Mouse (Mus musculus) heart, embryonic 12.5 days (tissue): ENCODE results near the gene Ccn2. TPM values are rescaled to one million over a fixed set of nuclear protein-coding genes. Genes with fewer than 3 reads are reported as not detected.
"Not testable (repeated sequence)": the region's sequence is repeated elsewhere in the genome, so short reads cannot be mapped to it uniquely, and the experiment has no call there.

Source experiments
- ATAC-seq: fragments of 200-750 bp; cut with Nextera tagmentation; 2 replicates; pipeline ENCODE4 v1.8.0; 2017; ENCODE audit warnings: moderate TSS enrichment, moderate library complexity; ENCODE audit not compliant: insufficient number of reproducible peaks, low FRiP score
- H3K27ac ChIP-seq: fragments of 300-500 bp; sonication (generic); 2 replicates; pipeline ENCODE4 v1.5.1; 2016; ENCODE audit warnings: mild to moderate bottlenecking, moderate library complexity; ENCODE audit not compliant: poor library complexity, severe bottlenecking
- H3K27me3 ChIP-seq: fragments of 300-500 bp; sonication (generic); replicated peaks from 2 replicates; pipeline ENCODE4 v1.6.1; 2016; ENCODE audit warnings: mild to moderate bottlenecking, moderate library complexity
- H3K36me3 ChIP-seq: fragments of 300-500 bp; sonication (generic); 2 replicates; pipeline ENCODE4 v1.6.1; 2016; ENCODE audit warnings: mild to moderate bottlenecking, moderate library complexity
- H3K4me1 ChIP-seq: fragments of 300-500 bp; sonication (generic); replicated peaks from 2 replicates; pipeline ENCODE4 v1.6.1; 2016; ENCODE audit warnings: mild to moderate bottlenecking
- H3K4me2 ChIP-seq: fragments of 300-500 bp; sonication (generic); 2 replicates; pipeline ENCODE4 v1.6.1; 2016; ENCODE audit warnings: mild to moderate bottlenecking, moderate library complexity
- H3K4me3 ChIP-seq: fragments of 300-500 bp; sonication (generic); 2 replicates; pipeline ENCODE4 v1.5.1; 2016; ENCODE audit warnings: mild to moderate bottlenecking
- H3K9ac ChIP-seq: fragments of 300-500 bp; sonication (generic); 2 replicates; pipeline ENCODE4 v1.6.1; 2016; ENCODE audit warnings: mild to moderate bottlenecking, moderate library complexity
- H3K9me3 ChIP-seq: fragments of 300-500 bp; sonication (generic); replicated peaks from 2 replicates; pipeline ENCODE4 v1.6.1; 2016; ENCODE audit warnings: mild to moderate bottlenecking, moderate library complexity
- WGBS: fragments of 180-500 bp; shearing (Covaris S2); methylation state at CpG from one replicate; pipeline ENCODE4 v1.1.7; 2016; 5-methylcytosine and 5-hydroxymethylcytosine counted together
- polyA plus RNA-seq: library from polyadenylated mRNA; unstranded; fragments of >200 nt; fragmentation: Nextera tagmentation; extraction: Ambion mirVana; gene quantifications from 2 replicates; pipeline ENCODE4 v1.2.1, GENCODE M21; 2016

Gene Ccn2
- polyA plus RNA-seq, 1 experiment from 2014 or later, result 56.8 TPM

- no peaks in the 10 kb centered on the region for H3K27me3 ChIP-seq
Measured at GRCm38 (mm10) chr10:24603035-24603434, 7.8 kb downstream of the Ccn2 start.

GRCm38 (mm10) chr10:24603727-24604126, 8.5 kb downstream of the Ccn2 start:
- Histone ChIP-seq H3K27me3 (no peaks in the 10 kb centered on the region), H3K9me3 (no peaks in the 10 kb centered on the region), H3K27ac (no peak overlapping the region), H3K36me3 (no peaks in the 10 kb centered on the region), H3K4me2 (no peak overlapping the region), H3K4me1 (no peaks in the 10 kb centered on the region), H3K9ac (no peak overlapping the region), H3K4me3 (no peak overlapping the region)
- no peak for ATAC-seq

More at GRCm38 (mm10) chr10:24603035-24603434, 7.8 kb downstream of the Ccn2 start:
- Histone ChIP-seq H3K9me3 (no peaks in the 10 kb centered on the region), H3K4me2 (no peak overlapping the region), H3K4me3 (no peak overlapping the region), H3K9ac (no peak overlapping the region), H3K27ac (no peak overlapping the region), H3K36me3 (peaks cover 3% of the 10 kb centered on the region; the same call in 1 of the 2 replicates), H3K4me1 (0 out of 2 replicates have a peak, but pooled peaks cover 3% of the 10 kb centered on the region)
- ATAC-seq, result no peak
- WGBS, result 70% methylated on average over 2 of the region's 2 CpGs

- H3K4me2 ChIP-seq, result no peak overlapping the region
- no peak overlapping the region for H3K4me3 ChIP-seq
- H3K9me3 ChIP-seq, result no peaks in the 10 kb centered on the region
- ATAC-seq, result no peak
- no peaks in the 10 kb centered on the region for H3K36me3 ChIP-seq
- no peak overlapping the region for H3K27ac ChIP-seq
- no peaks in the 10 kb centered on the region for H3K27me3 ChIP-seq
- peaks cover 7% of the 10 kb centered on the region; the same call in 1 of the 2 replicates for H3K4me1 ChIP-seq
- H3K9ac ChIP-seq, result no peak overlapping the region
- 86% methylated on average over 3 of the region's 3 CpGs for WGBS
Measured at GRCm38 (mm10) chr10:24609146-24609545, 13.9 kb downstream of the Ccn2 start.

GRCm38 (mm10) chr10:24609766-24610165, 14.5 kb downstream of the Ccn2 start:
- no peak for ATAC-seq
- 83% methylated on average over 9 of the region's 9 CpGs for WGBS

GRCm38 (mm10) chr10:24614726-24615125, 19.5 kb downstream of the Ccn2 start:
- no peaks in the 10 kb centered on the region for H3K36me3 ChIP-seq
- no peaks in the 10 kb centered on the region for H3K9me3 ChIP-seq
- 81% methylated on average over 4 of the region's 4 CpGs for WGBS
- no peak overlapping the region for H3K4me3 ChIP-seq
- peaks cover 7% of the 10 kb centered on the region; the same call in 1 of the 2 replicates for H3K4me1 ChIP-seq
- no peak overlapping the region for H3K4me2 ChIP-seq
- no peak overlapping the region for H3K9ac ChIP-seq
- H3K27me3 ChIP-seq, result no peaks in the 10 kb centered on the region
- no peak overlapping the region for H3K27ac ChIP-seq
- ATAC-seq, result no peak

More at GRCm38 (mm10) chr10:24609766-24610165, 14.5 kb downstream of the Ccn2 start:
- no peak overlapping the region for H3K9ac ChIP-seq
- no peaks in the 10 kb centered on the region for H3K27me3 ChIP-seq
- no peaks in the 10 kb centered on the region for H3K36me3 ChIP-seq
- no peaks in the 10 kb centered on the region for H3K9me3 ChIP-seq
- H3K27ac ChIP-seq, result no peak overlapping the region
- H3K4me1 ChIP-seq, result peaks cover 7% of the 10 kb centered on the region; the same call in 1 of the 2 replicates
- H3K4me2 ChIP-seq, result no peak overlapping the region
- no peak overlapping the region for H3K4me3 ChIP-seq

GRCm38 (mm10) chr10:24615799-24616198, 20.6 kb downstream of the Ccn2 start:
- Histone ChIP-seq H3K27me3 (no peaks in the 10 kb centered on the region), H3K9me3 (no peaks in the 10 kb centered on the region), H3K9ac (no peak overlapping the region), H3K4me2 (no peak overlapping the region), H3K4me3 (no peak overlapping the region), H3K27ac (no peak overlapping the region), H3K4me1 (no peaks in the 10 kb centered on the region), H3K36me3 (no peaks in the 10 kb centered on the region)
- WGBS, result 79% methylated on average over 6 of the region's 6 CpGs
- no peak for ATAC-seq

GRCm38 (mm10) chr10:24616572-24616971, 21.3 kb downstream of the Ccn2 start:
- WGBS, result 89% methylated on average over 1 of the region's 1 CpGs
- not testable (repeated sequence) for H3K27me3 ChIP-seq, H3K9ac ChIP-seq, H3K9me3 ChIP-seq, ATAC-seq, H3K4me3 ChIP-seq, H3K4me2 ChIP-seq, H3K4me1 ChIP-seq, H3K27ac ChIP-seq, H3K36me3 ChIP-seq

- no peak overlapping the region for H3K4me2 ChIP-seq
- H3K4me1 ChIP-seq, result no peaks in the 10 kb centered on the region
- H3K4me3 ChIP-seq, result no peak overlapping the region
- no peaks in the 10 kb centered on the region for H3K27me3 ChIP-seq
- no peaks in the 10 kb centered on the region for H3K9me3 ChIP-seq
- H3K36me3 ChIP-seq, result no peaks in the 10 kb centered on the region
- no peak for ATAC-seq
- 38% methylated on average over 9 of the region's 9 CpGs for WGBS
- H3K27ac ChIP-seq, result no peak overlapping the region
- no peak overlapping the region for H3K9ac ChIP-seq
Measured at GRCm38 (mm10) chr10:24621572-24621971, 26.3 kb downstream of the Ccn2 start.

GRCm38 (mm10) chr10:24622586-24622985, 27.3 kb downstream of the Ccn2 start:
- Histone ChIP-seq H3K9me3 (no peaks in the 10 kb centered on the region), H3K36me3 (no peaks in the 10 kb centered on the region), H3K9ac (no peak overlapping the region), H3K27me3 (no peaks in the 10 kb centered on the region), H3K4me1 (no peaks in the 10 kb centered on the region), H3K4me3 (no peak overlapping the region), H3K27ac (no peak overlapping the region), H3K4me2 (no peak overlapping the region)
- 20% methylated on average over 7 of the region's 7 CpGs for WGBS
- ATAC-seq, result no peak

GRCm38 (mm10) chr10:24625060-24625701, 29.9 kb downstream of the Ccn2 start:
- Histone ChIP-seq H3K4me1 (no peaks in the 10 kb centered on the region; the same call in 1 of the 2 replicates), H3K27me3 (no peaks in the 10 kb centered on the region), H3K9ac (no peak overlapping the region), H3K9me3 (no peaks in the 10 kb centered on the region), H3K36me3 (no peaks in the 10 kb centered on the region), H3K4me3 (no peak overlapping the region), H3K4me2 (peak overlapping the region; percentile 13; the same call in 1 of the 2 replicates), H3K27ac (no peak overlapping the region)
- 40% methylated on average over 24 of the region's 24 CpGs for WGBS
- ATAC-seq, result no peak

- Histone ChIP-seq H3K9ac (no peak overlapping the region), H3K36me3 (no peaks in the 10 kb centered on the region), H3K4me1 (no peaks in the 10 kb centered on the region; the same call in 1 of the 2 replicates), H3K9me3 (no peaks in the 10 kb centered on the region), H3K27ac (no peak overlapping the region), H3K27me3 (no peaks in the 10 kb centered on the region), H3K4me2 (no peak overlapping the region), H3K4me3 (no peak overlapping the region)
- no peak for ATAC-seq
- WGBS, result 77% methylated on average over 12 of the region's 12 CpGs
Measured at GRCm38 (mm10) chr10:24627262-24627661, 32.0 kb downstream of the Ccn2 start.

- 72% methylated on average over 9 of the region's 9 CpGs for WGBS
- no peaks in the 10 kb centered on the region for H3K36me3 ChIP-seq
- no peak for ATAC-seq
Measured at GRCm38 (mm10) chr10:24628466-24628865, 33.2 kb downstream of the Ccn2 start.

More at GRCm38 (mm10) chr10:24628466-24628865, 33.2 kb downstream of the Ccn2 start:
- Histone ChIP-seq H3K4me3 (no peak overlapping the region), H3K9me3 (no peaks in the 10 kb centered on the region), H3K4me1 (no peaks in the 10 kb centered on the region; the same call in 1 of the 2 replicates), H3K27me3 (no peaks in the 10 kb centered on the region), H3K9ac (no peak overlapping the region), H3K27ac (no peak overlapping the region), H3K4me2 (no peak overlapping the region)
